Mouse (Mus musculus) E14TG2a.4 (cell line): Measurements from ENCODE around the gene Fam13a.

Source experiments
- H3K27me3 ChIP-seq: 2 replicates; pipeline ENCODE4 v1.6.1; 2014; ENCODE audit warnings: low read length, control low read depth; ENCODE audit not compliant: insufficient read depth
- H3K36me3 ChIP-seq: 2 replicates; pipeline ENCODE4 v1.6.1; 2014; ENCODE audit warnings: low read length, control low read depth; ENCODE audit not compliant: insufficient read depth
- H3K4me1 ChIP-seq: replicated peaks from 2 replicates; pipeline ENCODE4 v1.6.1; 2014; ENCODE audit warnings: low read depth, low read length, control low read depth
- H3K4me3 ChIP-seq: replicated peaks from 2 replicates; pipeline ENCODE4 v1.5.1; 2014; ENCODE audit warnings: mild to moderate bottlenecking, low read length
- H3K9me3 ChIP-seq: 2 replicates; pipeline ENCODE4 v1.6.1; 2014; ENCODE audit warnings: low read length, control low read depth
- CTCF ChIP-seq: conservative IDR thresholded peaks from 2 replicates; pipeline ENCODE4 v1.5.1; 2014; ENCODE audit warnings: low read length
- NANOG ChIP-seq: IDR thresholded peaks from 2 replicates; pipeline ENCODE4 v1.6.1; 2014; ENCODE audit warnings: borderline replicate concordance, low read length, mixed read lengths
- POU5F1 ChIP-seq: IDR thresholded peaks from 2 replicates; pipeline ENCODE4 v1.6.1; 2014; ENCODE audit warnings: low read length, borderline replicate concordance

The Fam13a gene

DNA sequence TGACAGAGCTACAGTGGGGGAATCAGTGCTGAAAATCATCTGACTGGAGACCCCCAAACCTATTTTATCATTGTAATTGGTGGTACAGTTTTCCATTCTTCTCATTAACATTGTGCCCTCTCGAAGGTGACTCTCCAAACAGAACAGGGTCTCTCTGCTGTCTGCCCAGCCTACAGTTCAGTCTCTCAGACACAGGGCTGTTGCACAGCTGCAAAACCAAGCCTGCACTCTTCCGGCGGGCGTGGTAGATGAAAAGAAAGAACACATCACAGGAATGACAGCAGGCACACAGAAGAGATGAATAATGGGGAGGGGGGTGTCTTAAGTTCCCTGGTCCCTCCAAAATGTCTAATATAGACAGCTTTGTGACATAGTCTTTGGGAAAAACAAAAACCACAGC lies 90.2 kb downstream of the Fam13a start:
- Histone ChIP-seq H3K27me3 (no peaks in the 10 kb centered on the region), H3K36me3 (no peaks in the 10 kb centered on the region), H3K4me3 (no peak overlapping the region), H3K4me1 (peaks cover 9% of the 10 kb centered on the region), H3K9me3 (no peaks in the 10 kb centered on the region; the same call in 1 of the 2 replicates)
- TF ChIP-seq NANOG = no peak
- TF ChIP-seq POU5F1 = no peak
- no peak for TF ChIP-seq CTCF

DNA sequence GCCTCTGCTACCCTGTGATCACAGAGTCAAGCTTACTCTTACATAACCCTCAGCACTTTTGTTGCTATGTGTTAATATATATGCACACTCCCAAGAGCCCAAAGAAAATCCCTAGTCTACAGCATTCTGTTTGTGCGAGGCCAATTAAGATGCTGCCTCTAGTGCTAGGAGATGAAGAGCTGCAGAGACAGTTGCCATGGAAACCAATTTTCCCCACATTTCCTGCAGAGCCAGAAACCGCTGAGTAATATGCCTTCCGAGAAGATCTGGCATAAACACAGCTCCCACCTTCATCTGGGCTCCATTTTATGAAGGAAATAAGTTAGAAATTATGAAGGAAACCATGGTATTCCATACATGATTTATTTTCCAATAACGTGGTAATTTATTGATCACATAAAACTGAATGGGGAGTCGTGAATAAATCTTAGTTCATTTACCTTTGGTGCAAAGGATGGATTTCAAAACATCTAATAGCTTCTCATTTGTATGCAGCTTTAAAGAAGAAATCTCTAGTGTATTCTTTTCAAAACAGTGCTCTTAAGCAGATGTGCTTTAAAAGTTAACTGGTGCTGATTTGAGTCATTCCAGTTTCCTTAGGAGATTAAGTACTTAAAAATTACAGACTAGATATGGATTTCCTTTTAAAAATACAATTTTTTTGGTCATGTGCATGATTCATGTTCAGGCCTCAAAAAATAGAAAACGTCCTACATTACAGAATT lies 91.0 kb downstream of the Fam13a start:
- Histone ChIP-seq H3K27me3 (no peaks in the 10 kb centered on the region), H3K4me1 (peaks cover 9% of the 10 kb centered on the region), H3K4me3 (no peak overlapping the region), H3K36me3 (no peaks in the 10 kb centered on the region), H3K9me3 (no peaks in the 10 kb centered on the region; the same call in 1 of the 2 replicates)
- no peak for TF ChIP-seq CTCF
- TF ChIP-seq POU5F1 = no peak
- no peak for TF ChIP-seq NANOG

DNA sequence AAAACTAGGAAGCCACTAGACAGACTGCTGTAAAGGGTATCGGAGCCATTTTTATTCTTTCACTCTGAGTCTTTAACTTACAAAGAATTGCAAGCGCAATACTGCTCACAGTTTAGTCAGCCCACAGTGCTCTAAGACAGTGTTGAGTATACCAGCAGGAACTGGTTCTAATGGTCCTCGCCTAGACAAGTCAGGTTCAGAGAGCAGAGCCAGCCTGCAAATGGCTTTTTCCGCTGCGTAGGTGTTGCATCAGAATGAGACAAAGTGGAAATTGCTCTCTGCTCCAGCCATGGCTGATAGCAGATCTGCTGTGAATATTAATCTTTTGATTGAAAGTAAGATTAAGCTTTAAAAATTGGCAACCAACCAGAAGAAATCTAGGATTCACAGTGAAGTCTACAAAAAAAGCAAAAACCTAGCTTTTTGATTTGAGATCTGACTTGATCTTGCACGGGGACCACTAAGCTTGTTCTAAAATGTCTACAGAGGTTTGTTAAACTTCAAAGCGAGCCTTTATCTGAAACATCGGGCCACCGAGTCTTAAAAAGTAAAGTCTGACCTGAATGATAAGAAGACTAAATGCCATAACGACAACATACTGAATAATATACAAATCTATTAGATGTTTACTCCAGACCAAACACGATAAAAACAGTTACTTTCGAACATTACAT lies 91.7 kb downstream of the Fam13a start:
- H3K36me3 ChIP-seq = no peaks in the 10 kb centered on the region
- no peak for TF ChIP-seq POU5F1
- TF ChIP-seq CTCF = no peak
- TF ChIP-seq NANOG = no peak
- no peak overlapping the region for H3K4me3 ChIP-seq
- peaks cover 9% of the 10 kb centered on the region for H3K4me1 ChIP-seq
- H3K9me3 ChIP-seq = no peaks in the 10 kb centered on the region; the same call in 1 of the 2 replicates
- no peaks in the 10 kb centered on the region for H3K27me3 ChIP-seq

- Histone ChIP-seq H3K36me3 (no peaks in the 10 kb centered on the region), H3K27me3 (no peaks in the 10 kb centered on the region), H3K9me3 (no peaks in the 10 kb centered on the region; the same call in 1 of the 2 replicates), H3K4me3 (no peak overlapping the region), H3K4me1 (peaks cover 9% of the 10 kb centered on the region)
- TF ChIP-seq POU5F1 (no peak), NANOG (no peak), CTCF (no peak)
These were observed 93.2 kb downstream of the Fam13a start for GRCm38 (mm10) chr6:58931149-58931548.

GRCm38 (mm10) chr6:58929911-58930431 lies 94.4 kb downstream of the Fam13a start:
- no peaks in the 10 kb centered on the region; the same call in 1 of the 2 replicates for H3K9me3 ChIP-seq
- H3K4me3 ChIP-seq = no peak overlapping the region
- TF ChIP-seq POU5F1 (no peak), CTCF (no peak), NANOG (no peak)
- peaks cover 9% of the 10 kb centered on the region for H3K4me1 ChIP-seq
- no peaks in the 10 kb centered on the region for H3K36me3 ChIP-seq
- no peaks in the 10 kb centered on the region for H3K27me3 ChIP-seq

- Histone ChIP-seq H3K27me3 (no peaks in the 10 kb centered on the region), H3K9me3 (no peaks in the 10 kb centered on the region; the same call in 1 of the 2 replicates), H3K4me1 (0 out of 2 replicates have a peak, but pooled peaks cover 3% of the 10 kb centered on the region), H3K36me3 (no peaks in the 10 kb centered on the region), H3K4me3 (no peak overlapping the region)
- TF ChIP-seq POU5F1 (no peak), NANOG (no peak), CTCF (no peak)
These were observed 96.5 kb downstream of the Fam13a start for GRCm38 (mm10) chr6:58927881-58928280.

DNA sequence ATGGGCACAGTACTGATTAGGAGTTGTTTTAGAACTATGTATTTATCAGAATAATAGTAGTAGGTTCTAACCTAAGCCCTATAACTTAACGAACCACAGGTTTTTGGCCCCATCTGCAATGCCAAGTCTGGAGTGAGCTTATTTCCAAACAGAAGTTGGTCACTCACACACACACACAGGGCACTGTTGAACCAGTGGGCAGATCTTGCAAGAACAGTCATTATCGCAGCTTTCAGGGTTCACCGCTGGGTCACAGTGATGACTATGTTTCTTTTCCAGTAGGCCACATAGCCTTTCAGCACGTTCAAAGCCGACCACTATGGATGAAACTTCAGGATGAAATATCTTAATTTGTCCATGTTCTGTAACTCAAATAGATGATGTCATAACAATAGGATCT lies 101.8 kb downstream of the Fam13a start:
- H3K9me3 ChIP-seq = peaks cover 15% of the 10 kb centered on the region
- no peaks in the 10 kb centered on the region for H3K27me3 ChIP-seq
- peaks cover 17% of the 10 kb centered on the region for H3K36me3 ChIP-seq
- TF ChIP-seq NANOG (no peak), CTCF (no peak)
- H3K4me3 ChIP-seq = no peak overlapping the region
- no peaks in the 10 kb centered on the region for H3K4me1 ChIP-seq

GRCm38 (mm10) chr6:58921623-58922022 lies 102.7 kb downstream of the Fam13a start:
- no peaks in the 10 kb centered on the region for H3K4me1 ChIP-seq
- H3K4me3 ChIP-seq = no peak overlapping the region
- no peak for TF ChIP-seq NANOG
- TF ChIP-seq CTCF = no peak
- TF ChIP-seq POU5F1 = no peak
- H3K36me3 ChIP-seq = peaks cover 18% of the 10 kb centered on the region
- H3K9me3 ChIP-seq = peaks cover 15% of the 10 kb centered on the region
- H3K27me3 ChIP-seq = no peaks in the 10 kb centered on the region
